Mouse (Mus musculus): ENCODE data around the gene Tacc2. TPM values are rescaled to one million over a fixed set of nuclear protein-coding genes. Genes with fewer than 3 reads are reported as not detected.

Gene Tacc2
- total and polyA plus RNA-seq, 3 experiments: 3.5 to 21.5 TPM; not detected in 1

DNA sequence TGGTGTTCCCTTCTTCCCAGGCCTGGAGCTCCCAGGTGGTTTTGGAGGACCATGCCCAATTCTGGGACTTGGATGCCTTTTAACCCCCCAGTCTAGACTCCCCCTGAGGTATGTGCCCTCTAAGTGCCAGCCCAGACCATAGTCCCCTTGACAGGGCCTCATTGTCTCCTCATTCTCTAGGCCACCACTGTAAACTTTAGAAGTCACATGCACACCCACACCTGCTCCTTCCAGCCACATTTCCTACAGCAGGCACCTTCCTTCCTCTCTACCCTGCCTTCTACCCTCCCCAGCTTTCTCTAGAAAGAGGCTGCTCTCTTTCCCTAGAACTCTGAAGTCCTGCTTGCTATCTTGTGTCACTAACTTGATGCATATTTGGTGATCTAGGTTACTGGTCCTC, 121.2 kb downstream of the Tacc2 start:
- Histone ChIP-seq H3K79me2 (ENCODE audit: control insufficient read depth, insufficient read depth, low read length, poor library complexity) (no peaks in the 10 kb centered on the region), H3K9ac (ENCODE audit: control insufficient read depth, low read depth, low read length, poor library complexity, severe bottlenecking) (no peak overlapping the region), H3K4me3 (ENCODE audit: control insufficient read depth in 1 of 2, insufficient read depth in 1 of 2, low read depth in 2 of 2, low read length in 2 of 2) (no peak overlapping the region), H3K4me1 (ENCODE audit: control insufficient read depth in 1 of 2, insufficient read depth in 2 of 2, low read length in 2 of 2) (no peaks in the 10 kb centered on the region), H3K36me3 (ENCODE audit: control insufficient read depth in 1 of 2, insufficient read depth in 2 of 2, low read length in 2 of 2) (no peaks in the 10 kb centered on the region), H3K27me3 (ENCODE audit: control insufficient read depth in 1 of 2, insufficient read depth in 2 of 2, low read length in 2 of 2) (no peaks in the 10 kb centered on the region), H3K9me3 (replicated peaks; ENCODE audit: insufficient read depth, low read length) (no peaks in the 10 kb centered on the region), H3K27ac (ENCODE audit: control insufficient read depth, low read depth, low read length) (no peak overlapping the region)
- no peak for DNase-seq (ENCODE audit: low read depth, low spot score)
- TF ChIP-seq JUND (IDR thresholded peaks at IDR 0.05; ENCODE audit: low read depth, low read length) (no peak), GABPA (IDR thresholded peaks at IDR 0.05; ENCODE audit: low read depth, low read length) (no peak), RAD21 (IDR thresholded peaks at IDR 0.05; ENCODE audit: low read depth, low read length) (no peak), HCFC1 (IDR thresholded peaks at IDR 0.05; ENCODE audit: low read depth, low read length) (no peak), MAFK (IDR thresholded peaks at IDR 0.05; ENCODE audit: borderline replicate concordance, low read depth, low read length) (no peak), MAZ (IDR thresholded peaks at IDR 0.05; ENCODE audit: low read depth, low read length) (no peak), POLR2AphosphoS2 (IDR thresholded peaks at IDR 0.05; ENCODE audit: low read length) (no peak), ETS1 (IDR thresholded peaks at IDR 0.05; ENCODE audit: low read depth, low read length) (no peak), ZMIZ1 (IDR thresholded peaks at IDR 0.05; ENCODE audit: low read depth, low read length) (no peak)

DNA sequence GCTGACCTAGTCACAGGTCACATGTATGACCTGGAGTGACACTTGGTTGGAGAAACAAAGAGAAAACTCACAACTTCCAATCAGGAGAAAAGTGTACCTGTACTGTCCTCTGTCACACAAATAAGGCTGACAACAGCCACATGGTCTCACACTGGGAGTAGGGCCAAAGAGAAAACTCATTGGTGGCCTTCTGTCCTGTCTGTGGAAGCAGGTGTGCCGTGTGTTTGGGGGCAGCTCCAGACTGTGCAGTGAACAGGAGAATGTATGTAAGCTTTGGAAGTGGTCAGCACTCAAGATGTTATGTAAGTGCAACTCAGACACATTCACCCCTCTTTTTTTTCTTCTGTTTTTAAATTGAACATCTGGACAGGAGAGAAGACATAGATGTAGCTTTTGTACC, 124.1 kb downstream of the Tacc2 start:
- no peak overlapping the region for H3K9ac ChIP-seq (ENCODE audit: control insufficient read depth, low read depth, low read length, poor library complexity, severe bottlenecking)
- no peaks in the 10 kb centered on the region for H3K4me1 ChIP-seq (ENCODE audit: control insufficient read depth in 1 of 2, insufficient read depth in 2 of 2, low read length in 2 of 2)
- no peaks in the 10 kb centered on the region for H3K9me3 ChIP-seq (replicated peaks; ENCODE audit: insufficient read depth, low read length)
- no peak overlapping the region for H3K27ac ChIP-seq (ENCODE audit: control insufficient read depth, low read depth, low read length)
- H3K27me3 ChIP-seq (ENCODE audit: control insufficient read depth in 1 of 2, insufficient read depth in 2 of 2, low read length in 2 of 2): no peaks in the 10 kb centered on the region
- no peak overlapping the region for H3K4me3 ChIP-seq (ENCODE audit: control insufficient read depth in 1 of 2, insufficient read depth in 1 of 2, low read depth in 2 of 2, low read length in 2 of 2)
- no peak for TF ChIP-seq MAZ (IDR thresholded peaks at IDR 0.05; ENCODE audit: low read depth, low read length)
- TF ChIP-seq MXI1 (IDR thresholded peaks at IDR 0.05; ENCODE audit: low read depth, low read length): no peak
- no peak for TF ChIP-seq GATA1 (IDR thresholded peaks at IDR 0.05; ENCODE audit: low read depth, low read length)
- H3K36me3 ChIP-seq (ENCODE audit: control insufficient read depth in 1 of 2, insufficient read depth in 2 of 2, low read length in 2 of 2): no peaks in the 10 kb centered on the region
- no peaks in the 10 kb centered on the region for H3K79me2 ChIP-seq (ENCODE audit: control insufficient read depth, insufficient read depth, low read length, poor library complexity)
- DNase-seq (ENCODE audit: low read depth, low spot score): no peak

DNA sequence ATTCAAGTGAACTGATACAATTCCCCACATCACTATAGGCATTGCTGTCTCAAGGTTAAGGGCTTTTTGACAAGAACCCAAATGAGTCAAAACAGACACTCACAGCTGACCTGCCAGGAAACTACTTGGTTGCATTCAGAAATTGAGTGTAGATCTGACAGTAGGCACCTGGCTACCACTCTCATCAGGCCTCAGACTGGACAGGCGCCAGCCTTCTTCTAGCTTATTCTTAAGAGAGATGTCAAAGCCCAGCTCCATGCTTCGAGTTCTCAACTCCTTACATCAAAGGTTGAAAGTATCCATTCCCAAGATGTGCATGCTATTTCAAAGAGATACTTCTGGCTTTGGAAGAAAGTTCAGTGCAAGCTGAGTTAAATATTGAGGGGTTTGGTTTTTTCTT, 128.0 kb downstream of the Tacc2 start:
- TF ChIP-seq ZKSCAN1 (IDR thresholded peaks at IDR 0.05; ENCODE audit: low read depth, low read length) (no peak), CTCF (IDR thresholded peaks at IDR 0.05 in 2 of 3, conservative IDR thresholded peaks at IDR 0.05 in 1 of 3; ENCODE audit: control insufficient read depth in 1 of 3, insufficient read depth in 1 of 3, low read depth in 2 of 3, low read length in 3 of 3, poor library complexity in 1 of 3, severe bottlenecking in 1 of 3) (no peak), BHLHE40 (IDR thresholded peaks at IDR 0.05; ENCODE audit: borderline replicate concordance, low read depth, low read length) (no peak), SMC3 (IDR thresholded peaks at IDR 0.05; ENCODE audit: low read depth, low read length) (no peak), E2F4 (IDR thresholded peaks at IDR 0.05; ENCODE audit: borderline replicate concordance, low read depth, low read length) (no peak), GATA1 (IDR thresholded peaks at IDR 0.05; ENCODE audit: low read depth, low read length) (no peak), ZMIZ1 (IDR thresholded peaks at IDR 0.05; ENCODE audit: low read depth, low read length) (no peak), ZC3H11A (IDR thresholded peaks at IDR 0.05; ENCODE audit: low read depth, low read length) (no peak)
- Histone ChIP-seq H3K79me2 (ENCODE audit: control insufficient read depth, insufficient read depth, low read length, poor library complexity) (no peaks in the 10 kb centered on the region), H3K9me3 (replicated peaks; ENCODE audit: insufficient read depth, low read length) (no peaks in the 10 kb centered on the region), H3K27ac (ENCODE audit: control insufficient read depth, low read depth, low read length) (no peak overlapping the region), H3K4me1 (ENCODE audit: control insufficient read depth in 1 of 2, insufficient read depth in 2 of 2, low read length in 2 of 2) (no peaks in the 10 kb centered on the region), H3K36me3 (ENCODE audit: control insufficient read depth in 1 of 2, insufficient read depth in 2 of 2, low read length in 2 of 2) (no peaks in the 10 kb centered on the region; a peak in 1 of 4 replicates), H3K9ac (ENCODE audit: control insufficient read depth, low read depth, low read length, poor library complexity, severe bottlenecking) (no peak overlapping the region), H3K27me3 (ENCODE audit: control insufficient read depth in 1 of 2, insufficient read depth in 2 of 2, low read length in 2 of 2) (no peaks in the 10 kb centered on the region), H3K4me3 (ENCODE audit: control insufficient read depth in 1 of 2, insufficient read depth in 1 of 2, low read depth in 2 of 2, low read length in 2 of 2) (no peak overlapping the region)
- DNase-seq (ENCODE audit: low read depth, low spot score): no peak
